Mouse (Mus musculus): Measurements from ENCODE around the gene Gm9945. TPM values are rescaled to one million over a fixed set of nuclear protein-coding genes. Genes with fewer than 3 reads are reported as not detected.

Gene Gm9945
- total RNA-seq, 2 experiments from 2014 or later, result not detected

DNA sequence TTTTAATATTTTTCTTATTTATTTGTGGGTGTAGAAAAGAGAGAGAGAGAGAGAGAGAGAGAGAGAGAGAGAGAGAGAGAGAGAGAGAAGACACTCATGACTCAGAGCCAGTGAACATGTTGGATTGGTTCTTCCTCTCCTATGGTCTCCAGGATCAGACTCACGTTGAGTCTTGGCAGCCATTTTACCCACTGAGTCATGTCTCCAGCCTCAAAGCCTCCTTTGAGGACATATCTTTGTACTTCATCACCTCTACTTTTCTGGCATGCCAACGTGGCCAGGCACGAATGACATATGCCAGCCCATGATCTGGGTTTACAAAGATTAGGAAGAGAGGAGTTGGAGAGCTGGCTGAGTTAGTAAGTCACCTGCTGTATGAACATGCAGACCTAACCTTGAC lies 19.8 kb upstream of the Gm9945 start:
- no peak for DNase-seq (ENCODE audit: low spot score in 2 of 2)

DNA sequence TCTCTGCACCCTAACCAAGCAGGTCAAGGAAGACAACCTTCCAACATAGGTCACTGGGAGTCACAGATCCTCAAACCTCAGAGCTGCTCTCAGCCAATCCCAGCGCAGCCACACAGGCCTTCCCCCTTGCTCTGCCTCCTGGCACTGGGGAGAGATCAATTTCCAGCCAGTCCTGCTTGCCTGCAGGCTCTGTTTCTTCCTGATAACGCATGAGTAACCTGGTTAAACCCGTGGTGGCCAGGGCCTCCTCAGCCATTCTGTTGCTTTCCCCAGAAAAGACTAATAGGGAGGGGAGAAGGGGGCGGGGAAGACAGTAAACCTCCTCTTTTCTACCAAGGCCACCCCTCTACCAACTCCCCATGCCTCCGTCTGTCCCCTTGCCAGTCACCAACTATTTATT lies 18.2 kb upstream of the Gm9945 start:
- no peak for DNase-seq (ENCODE audit: low spot score in 2 of 2)

DNA sequence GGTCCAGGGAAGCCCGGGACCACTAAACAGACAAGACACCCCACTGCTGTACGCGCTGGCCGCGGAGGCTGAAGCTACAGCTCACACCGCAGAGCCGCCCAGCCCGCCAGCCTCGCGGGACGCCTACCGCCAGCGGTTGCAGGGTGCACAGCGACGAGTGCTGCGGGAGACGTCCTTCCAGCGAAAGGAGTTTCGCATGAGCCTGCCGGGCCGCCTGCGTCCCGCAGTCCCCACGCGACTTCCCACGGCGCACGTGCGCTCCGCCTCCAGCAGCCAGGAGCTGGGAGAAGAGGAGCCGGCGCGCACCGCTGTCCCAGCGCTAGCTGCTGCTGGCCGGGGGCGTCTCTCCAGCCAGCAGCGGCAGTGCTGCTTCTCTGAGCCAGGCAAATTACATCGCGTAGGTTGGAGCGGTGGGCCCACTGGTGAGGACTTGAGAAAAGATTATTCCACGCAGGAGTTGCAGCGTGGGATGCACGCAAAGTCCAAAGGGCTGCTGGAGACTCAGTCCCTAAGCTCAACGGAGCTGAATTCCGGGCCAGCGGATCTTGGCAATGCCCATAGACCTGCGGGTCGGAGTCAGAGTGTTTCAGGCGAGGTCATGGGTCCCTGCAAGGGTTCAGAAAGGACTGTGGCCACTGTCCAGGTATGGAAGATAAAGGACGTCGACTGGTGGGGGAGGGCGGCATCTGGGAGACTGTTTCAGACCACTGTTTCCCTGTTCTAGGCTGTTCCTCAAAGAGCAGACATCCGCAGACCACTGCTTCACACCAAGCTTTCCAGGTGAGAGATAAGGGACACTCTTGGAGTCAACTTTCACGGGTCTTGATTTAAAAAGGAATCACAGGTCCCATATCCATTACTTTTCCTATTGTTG lies 16.2 kb upstream of the Gm9945 start:
- no peak for DNase-seq (ENCODE audit: low spot score in 2 of 2)

DNA sequence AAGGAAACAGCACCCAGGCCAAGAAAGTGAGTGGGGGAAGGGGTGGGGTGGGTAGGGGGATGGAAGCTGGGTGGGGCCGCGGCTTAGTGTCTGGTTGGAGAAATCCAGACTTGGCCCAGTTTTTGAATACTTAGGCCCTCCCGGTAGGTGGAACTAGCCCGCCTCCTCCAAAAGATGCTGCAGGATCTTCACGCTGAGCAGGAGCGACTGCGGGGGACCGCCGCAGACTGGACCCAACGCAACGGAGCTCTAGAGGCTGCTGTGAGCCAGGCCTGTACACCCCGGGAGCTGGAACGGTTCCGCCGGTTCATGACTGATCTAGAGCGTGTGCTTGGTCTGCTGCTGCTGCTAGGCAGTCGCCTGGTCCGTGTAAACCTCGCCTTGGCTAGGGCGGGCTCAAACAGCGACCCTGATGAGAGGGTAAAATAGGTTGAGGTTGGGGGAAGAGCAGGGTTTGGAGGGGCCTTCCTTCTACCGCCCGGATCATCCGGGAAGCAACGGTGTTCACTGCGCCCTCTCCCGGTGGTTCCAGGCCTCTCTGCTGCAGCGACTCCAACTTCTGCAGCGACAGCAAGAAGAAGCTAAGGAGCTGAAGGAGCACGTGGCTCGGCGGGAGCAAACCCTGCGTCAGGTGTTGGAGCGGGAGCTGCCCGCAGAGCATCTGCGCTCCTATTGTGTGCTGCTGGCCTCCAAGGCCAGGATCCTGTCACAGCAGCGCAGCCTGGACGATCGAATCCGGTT lies 13.6 kb upstream of the Gm9945 start:
- DNase-seq (ENCODE audit: low spot score in 2 of 2), result peak; percentile 73 to 78

DNA sequence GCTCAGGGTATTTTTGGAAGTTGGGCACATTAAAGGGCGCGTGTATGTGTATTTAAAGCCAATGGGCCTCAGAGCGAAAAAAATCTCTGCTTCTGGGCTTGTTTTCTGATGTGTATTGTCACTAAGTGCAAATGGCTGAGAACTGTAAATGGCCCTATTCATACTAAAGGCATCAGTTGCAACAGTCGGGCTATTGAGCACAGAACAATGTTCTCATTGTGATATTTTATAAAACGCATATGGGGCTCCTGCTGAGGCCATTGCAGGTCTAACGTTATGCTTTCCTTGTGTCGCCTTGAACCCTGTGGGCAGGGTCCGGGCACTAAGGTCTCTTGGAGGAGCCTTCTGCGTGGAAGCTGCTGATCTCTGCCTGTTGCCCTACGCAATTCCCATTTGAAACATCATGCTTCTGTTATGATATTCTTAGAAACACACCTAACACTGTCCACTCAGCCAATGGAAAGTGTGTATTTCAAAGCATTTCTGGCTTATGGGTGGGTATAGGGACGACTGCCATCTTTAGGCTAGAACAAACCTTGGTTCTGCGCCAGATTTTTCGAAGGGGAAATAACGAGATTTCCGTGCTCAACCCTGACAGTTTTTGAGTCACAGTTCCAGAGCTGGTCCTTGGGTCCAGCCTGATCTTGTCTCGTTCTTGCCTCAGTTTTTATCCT lies 10.5 kb upstream of the Gm9945 start:
- DNase-seq (ENCODE audit: low spot score in 2 of 2), result no peak

DNA sequence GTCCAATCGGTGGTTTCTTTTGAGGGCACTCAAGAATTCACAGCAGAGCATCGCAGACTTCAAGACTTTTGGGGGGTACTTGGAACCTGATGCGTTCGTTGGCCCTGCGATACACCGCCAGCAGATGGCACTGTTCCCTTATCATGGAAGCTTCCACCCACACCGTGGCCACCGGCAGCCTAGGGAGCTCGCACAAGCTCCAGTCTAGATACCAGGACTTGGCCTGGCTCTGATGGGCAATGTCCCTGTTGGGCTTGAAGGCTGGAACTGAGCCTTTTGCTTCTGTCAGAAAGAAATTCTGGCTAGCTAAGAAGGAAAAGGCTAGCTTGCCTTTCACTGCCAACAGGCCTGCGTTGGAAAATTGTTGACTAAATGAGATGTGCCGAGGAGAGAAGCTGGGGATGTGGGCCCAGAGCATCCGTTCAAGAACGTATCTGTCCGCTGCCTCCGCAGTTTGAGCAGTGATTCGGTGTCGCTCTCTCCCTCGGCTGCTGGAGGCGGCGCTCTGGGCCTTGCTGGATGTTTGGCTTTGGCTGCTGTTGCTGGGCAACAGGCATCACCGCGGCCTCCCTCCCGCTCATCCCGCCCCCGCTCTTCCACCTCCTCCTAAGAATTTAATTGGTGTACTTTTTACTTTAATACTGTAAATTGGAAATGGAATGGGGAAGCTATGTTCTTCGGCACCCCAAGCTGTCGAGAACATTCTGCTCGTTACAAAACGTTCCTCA lies 9.8 kb upstream of the Gm9945 start, which contains the start of gene Gm9837:
Gm9837 (minus strand) TSS at position 512 of the 728 bp plus-strand sequence.
- peak; percentile 91 to 92 for DNase-seq (ENCODE audit: low spot score in 2 of 2)

DNA sequence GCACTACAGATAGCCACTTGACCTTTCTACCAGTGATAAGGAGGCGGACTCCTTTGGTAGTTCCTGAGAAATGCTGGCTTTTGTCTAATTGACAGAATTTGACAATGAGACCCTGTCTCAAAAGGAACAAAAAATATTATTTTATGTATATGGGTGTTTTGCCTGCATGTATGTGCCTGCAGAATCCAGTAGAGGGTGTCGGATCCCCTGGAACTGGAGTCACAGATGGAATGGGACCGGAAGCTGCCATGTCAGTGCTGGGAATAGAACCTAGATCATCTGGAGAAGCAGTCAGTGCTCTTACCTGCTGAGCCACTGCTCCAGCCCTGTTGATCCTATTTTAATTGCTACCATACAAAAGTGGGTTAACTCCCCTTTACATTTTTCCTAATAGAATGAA lies 7.3 kb upstream of the Gm9945 start:
- DNase-seq (ENCODE audit: low spot score in 2 of 2), result no peak

DNA sequence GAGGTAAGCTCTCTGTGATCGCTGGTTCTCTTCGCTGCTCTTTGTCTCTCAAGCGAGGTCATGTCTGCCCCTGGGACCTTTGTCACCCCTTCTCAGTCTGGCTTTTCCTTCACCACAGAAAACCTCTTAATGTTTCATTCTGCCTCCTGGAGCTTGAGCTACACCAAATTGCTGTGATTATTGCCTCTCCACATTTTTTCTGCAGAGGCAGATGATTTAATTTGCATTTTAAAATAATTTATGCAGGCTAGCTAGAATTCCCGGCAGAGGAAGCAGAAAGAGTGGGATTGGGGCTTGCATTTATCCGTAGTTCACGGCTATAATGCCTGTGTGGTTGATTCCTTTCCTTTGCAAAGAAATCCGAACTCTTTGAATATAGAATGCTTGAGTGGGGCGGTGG lies 4.3 kb upstream of the Gm9945 start:
- DNase-seq (ENCODE audit: low spot score in 2 of 2), result no peak

DNA sequence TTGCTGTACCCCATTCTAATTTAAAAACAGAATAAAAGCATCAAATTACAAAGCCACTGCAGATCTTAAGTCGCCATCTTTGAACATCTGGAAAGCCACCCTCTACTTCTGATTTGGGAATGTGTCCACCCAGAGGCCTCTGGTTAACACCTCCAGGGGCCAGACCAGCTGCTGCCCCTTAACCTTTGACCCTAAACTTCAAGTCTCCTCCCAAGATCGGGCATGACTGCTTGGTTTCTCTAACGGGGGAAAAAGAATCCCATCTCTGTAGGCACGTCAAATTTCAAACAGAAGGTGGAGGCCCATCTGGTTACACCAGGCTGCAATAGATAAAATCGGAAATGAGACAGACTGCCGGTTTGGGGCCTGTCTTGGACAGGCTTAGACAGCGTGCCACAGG lies 2.1 kb upstream of the Gm9945 start:
- no peak for DNase-seq (ENCODE audit: low spot score in 2 of 2)

DNA sequence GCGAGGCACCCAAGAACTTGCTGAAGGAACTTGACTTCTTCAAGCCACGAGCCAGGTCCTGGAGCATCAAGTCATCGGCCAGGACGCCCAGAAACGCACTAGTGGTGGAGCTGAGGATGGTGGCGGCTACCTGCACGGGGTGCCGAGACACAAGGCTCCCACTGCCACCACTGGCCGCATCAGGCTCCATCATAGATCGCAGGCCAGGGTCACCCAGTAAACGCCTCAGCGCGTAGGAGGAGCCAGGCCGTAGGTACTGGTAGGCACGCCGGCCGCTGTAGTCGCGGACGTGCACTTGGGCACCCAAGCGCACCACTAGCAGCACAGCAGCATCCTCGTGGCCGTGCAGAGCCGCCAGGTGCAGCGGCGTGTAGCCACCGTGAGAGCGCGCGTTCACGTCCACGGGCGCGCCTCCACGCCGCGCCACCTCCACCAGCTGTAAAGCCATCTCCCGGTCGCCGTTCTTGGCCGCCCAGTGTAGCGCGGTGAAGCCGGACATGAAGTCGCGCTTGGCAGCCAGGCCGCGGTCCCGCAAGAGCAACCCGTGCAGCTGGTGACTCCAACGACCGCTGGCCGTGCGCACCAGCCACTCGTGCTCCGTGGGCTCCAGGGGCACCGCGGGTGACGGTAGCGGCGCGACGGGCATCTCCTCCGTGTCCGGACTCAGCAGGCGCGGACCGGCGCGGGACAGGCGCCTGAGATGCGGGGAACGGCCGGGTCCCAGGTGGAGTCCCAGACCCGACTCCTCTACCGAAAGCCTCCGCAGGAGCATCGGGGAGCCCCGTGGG lies 1.4 kb upstream of the Gm9945 start:
- DNase-seq (ENCODE audit: low spot score in 2 of 2), result no peak

DNA sequence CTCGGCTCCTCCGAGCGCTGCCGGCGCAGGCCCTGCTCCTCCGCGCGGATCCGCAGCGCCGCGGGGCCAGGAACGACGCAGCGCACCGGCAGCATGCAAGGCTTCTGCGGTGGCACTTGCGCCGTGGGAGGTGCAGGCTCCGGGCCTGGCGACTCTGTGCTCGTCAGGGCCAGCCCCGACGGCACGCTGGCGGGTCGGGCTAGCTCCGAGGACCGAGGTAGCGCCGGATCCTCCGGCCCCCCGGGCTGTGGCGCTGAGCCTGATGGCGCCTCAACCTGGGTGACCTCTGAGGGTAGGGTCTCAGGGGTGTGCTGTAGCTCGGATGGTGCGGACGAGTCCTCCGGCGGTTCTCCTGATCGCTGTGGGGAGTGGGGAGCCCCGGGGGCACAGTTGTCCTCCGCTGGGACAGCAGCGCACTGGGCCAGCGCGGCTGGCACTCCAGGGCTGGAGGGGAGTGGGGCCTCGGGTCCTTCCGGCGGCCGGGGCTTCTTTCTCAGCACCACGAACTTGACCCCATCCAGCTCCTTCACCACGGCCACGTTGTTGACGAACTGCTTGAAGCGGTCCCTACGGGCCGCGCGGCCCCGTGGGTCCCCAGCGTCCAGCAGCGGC lies 689 bp upstream of the Gm9945 start:
- DNase-seq (ENCODE audit: low spot score in 2 of 2), result no peak

DNA sequence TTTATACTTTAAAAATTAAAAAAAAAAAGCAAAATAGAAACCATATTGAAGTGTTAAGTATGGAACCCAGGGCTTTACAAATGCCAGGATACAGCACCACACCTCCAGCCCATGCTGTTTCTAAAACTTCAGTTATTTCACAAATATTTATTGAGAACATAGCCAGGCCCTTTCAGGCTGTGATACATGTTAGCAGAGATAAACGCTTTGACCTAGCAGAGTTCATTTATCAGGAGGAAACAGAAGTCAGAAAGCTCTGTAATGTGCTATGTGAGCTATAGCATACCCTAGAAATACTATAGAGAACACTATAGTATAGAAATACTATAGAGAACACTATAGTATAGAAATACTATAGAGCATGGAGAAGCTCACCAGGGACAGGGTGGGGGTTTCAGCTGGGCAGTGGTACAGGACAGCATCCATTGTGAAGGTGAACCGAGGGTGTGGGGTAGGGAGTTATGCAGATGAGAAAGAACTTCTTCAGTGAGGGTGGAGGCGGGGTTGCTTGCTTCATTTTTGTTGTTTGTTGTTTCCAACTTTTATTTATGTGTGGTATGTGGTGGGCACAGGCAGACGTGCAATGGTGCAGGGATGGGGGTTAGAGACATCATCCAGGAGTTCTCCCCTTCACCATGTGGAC lies 1.2 kb downstream of the Gm9945 start:
- DNase-seq (ENCODE audit: low spot score in 2 of 2), result no peak

DNA sequence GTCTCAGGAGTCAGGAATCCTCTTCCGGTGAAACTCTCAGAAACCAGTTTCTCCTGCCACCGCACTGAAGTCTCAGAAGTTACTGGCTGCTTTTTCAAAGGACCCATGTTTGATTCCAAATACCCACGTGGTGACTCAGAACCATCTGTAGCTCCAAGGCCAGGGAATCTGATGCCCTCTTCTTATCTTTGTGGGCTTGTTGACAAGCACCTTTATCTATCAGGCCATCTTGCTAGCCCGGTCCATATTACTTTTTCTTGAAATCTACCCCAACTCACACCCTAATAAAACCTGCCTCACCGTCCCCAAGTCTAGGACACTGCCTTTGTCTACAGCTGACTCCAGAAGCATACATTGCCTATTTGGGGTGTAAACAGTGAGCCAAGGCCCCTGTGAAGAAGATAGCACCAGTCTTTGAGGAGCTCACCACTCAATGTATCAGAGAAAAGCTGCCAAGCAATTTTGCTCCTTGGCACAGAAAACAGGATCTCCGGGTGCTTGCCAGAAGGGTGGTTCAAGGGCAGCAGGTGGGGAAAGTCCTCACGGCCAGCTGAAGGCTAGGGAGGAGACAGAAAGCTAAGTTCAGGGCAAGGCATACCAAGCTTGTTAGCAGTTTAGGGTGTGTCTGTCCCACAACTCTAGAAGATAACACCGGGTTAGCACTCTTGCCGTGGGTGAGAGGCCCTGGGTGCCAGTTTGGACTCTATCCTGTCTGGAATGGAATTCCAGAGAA lies 3.4 kb downstream of the Gm9945 start:
- DNase-seq (ENCODE audit: low spot score in 2 of 2), result no peak

DNA sequence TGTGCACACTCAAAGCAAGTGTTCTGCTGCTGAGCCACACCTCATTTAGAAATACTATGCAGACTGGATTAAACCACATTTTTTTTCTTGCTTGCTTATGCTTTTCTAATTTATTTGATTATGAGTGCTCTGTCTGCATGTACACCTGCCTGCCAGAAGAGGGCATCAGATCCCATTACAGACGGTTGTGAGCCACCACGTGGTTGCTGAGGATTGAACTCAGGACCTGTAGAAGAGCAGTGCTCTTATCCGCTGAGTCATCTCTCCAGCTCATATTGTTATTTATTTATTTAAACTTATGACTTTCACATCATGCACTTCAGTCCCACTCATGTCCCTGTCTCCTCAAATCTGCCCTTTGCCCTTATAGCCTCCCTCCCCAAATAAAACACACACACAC lies 5.8 kb downstream of the Gm9945 start:
- no peak for DNase-seq (ENCODE audit: low spot score in 2 of 2)

DNA sequence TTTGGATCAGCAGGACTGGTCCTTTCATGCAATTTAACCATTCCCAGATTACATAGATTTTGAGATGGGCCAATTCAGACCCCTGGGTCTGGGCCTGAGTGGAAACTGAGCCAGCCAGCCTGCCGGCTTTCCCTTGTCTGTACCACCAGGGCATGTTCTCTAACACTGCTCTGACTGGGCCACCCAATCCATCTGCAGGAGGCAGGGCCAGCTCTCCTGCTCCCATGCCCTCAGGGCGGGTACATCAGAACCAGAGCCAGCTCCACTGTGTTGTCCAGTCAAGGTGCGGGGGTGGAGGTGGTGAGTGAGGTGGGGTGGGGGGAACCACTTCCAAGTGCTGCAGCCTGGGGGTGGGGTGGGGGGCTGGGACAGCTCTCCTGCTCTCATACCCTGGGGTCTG lies 6.4 kb downstream of the Gm9945 start:
- no peak for DNase-seq (ENCODE audit: low spot score in 2 of 2)

DNA sequence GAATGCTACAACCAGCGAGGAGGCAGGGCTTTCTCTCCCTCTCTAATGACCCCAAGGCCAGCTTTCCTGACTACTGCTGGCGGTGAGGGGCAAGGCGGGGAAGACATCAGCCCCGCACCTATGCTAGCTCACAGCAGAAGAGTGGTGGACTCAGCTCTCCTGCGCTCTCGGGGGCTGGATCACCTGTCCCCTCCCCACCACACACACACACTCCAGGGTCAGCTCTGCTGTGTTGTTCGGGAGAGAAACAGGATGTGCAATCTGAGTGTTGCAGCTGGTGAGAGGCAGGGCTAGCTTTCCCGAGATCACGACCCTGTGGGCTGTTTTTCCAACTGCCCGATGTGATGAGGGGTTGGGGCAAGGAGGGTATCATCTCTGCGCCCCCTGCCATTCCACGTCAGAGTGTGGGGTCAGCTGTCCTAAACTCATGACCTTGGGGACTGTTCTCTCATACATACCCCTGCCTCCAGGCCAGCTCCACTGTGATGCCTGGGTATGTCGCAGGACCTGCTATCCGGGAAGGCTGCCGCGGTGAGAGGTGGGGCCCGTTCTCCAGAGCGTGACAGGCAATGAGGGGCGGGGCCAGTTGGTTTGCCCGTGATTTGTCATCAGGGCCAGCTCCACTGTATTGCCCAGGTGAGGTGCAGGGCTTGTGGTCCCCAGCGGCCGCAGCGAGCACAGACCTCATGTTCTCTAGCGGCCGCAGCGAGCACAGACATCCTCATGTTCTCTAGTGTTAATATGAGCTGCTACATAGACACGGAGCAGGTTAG lies 7.0 kb downstream of the Gm9945 start:
- no peak for DNase-seq (ENCODE audit: low spot score in 2 of 2)

DNA sequence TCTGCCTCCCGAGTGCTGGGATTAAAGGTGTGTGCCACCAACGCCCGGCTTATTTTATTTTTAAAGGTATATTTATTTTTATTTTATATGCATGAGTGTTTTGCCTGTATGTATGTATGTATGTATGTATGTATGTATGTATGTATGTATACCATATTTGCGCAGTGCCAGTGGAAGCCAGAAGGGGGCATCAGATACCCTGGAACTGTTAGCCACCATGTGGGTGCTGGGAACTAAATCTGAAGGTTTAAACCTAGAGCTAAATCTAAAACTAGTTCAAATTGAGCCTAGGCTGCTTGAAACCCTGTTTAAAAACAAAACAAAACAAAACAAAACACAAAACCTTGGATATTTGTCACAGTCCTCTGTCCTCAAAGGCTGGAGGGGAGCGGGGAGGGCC lies 9.0 kb downstream of the Gm9945 start:
- no peak for DNase-seq (ENCODE audit: low spot score in 2 of 2)

DNA sequence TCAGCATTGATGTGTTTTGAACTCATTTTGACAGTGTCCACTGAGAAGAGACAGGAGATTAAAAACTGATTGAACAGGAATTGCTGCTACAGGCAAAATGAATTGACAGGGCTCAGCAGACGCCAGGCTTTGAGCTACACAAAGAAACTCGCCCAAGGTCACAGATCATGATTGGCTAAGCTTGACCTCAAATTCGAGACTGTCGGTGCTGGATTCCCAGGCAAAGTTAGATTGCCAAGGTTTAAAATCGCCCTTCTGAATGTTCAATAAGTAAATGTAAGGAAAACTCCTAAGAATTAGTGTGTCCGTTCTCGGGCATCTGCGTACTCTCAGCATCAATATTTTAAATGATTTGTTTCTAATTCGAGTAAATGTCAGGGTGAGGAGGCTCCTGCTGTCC lies 9.5 kb downstream of the Gm9945 start:
- no peak for DNase-seq (ENCODE audit: low spot score in 2 of 2)

Data from adrenal gland, adult 18-20 months (tissue).